Mouse (Mus musculus): ENCODE measurements around the gene Arhgef26.

The Arhgef26 gene

GRCm38 (mm10) chr3:62454096-62454495 is 116.0 kb downstream of the Arhgef26 start:
- no peak for DNase-seq

- no peak for DNase-seq
Measured at GRCm38 (mm10) chr3:62455854-62456253, 117.7 kb downstream of the Arhgef26 start.

- DNase-seq: peak; percentile 45
Measured at GRCm38 (mm10) chr3:62458284-62459013, 120.3 kb downstream of the Arhgef26 start.

GRCm38 (mm10) chr3:62459483-62459882 is 121.3 kb downstream of the Arhgef26 start:
- no peak for DNase-seq

- no peak for DNase-seq
Measured at GRCm38 (mm10) chr3:62464276-62464675, 126.1 kb downstream of the Arhgef26 start.

GRCm38 (mm10) chr3:62470179-62470578 is 132.0 kb downstream of the Arhgef26 start:
- no peak for DNase-seq

GRCm38 (mm10) chr3:62484340-62484739 is 146.2 kb downstream of the Arhgef26 start:
- DNase-seq: no peak

- no peak for DNase-seq
Measured at GRCm38 (mm10) chr3:62492568-62492967, 154.4 kb downstream of the Arhgef26 start.

GRCm38 (mm10) chr3:62499327-62499726 is 161.2 kb downstream of the Arhgef26 start:
- no peak for DNase-seq

- DNase-seq: no peak
Measured at GRCm38 (mm10) chr3:62505166-62505900, 167.2 kb downstream of the Arhgef26 start.

- peak; percentile 98 for DNase-seq
Measured at GRCm38 (mm10) chr3:62506488-62507205, 168.5 kb downstream of the Arhgef26 start, which contains the start of gene Dhx36. Dhx36 (minus strand) TSS chr3:62507004.

- no peak for DNase-seq
Measured at GRCm38 (mm10) chr3:62507206-62507647, 169.1 kb downstream of the Arhgef26 start.

All from right cerebral cortex, postnatal 25 days (tissue).